Mouse (Mus musculus) spleen, adult 2 months (tissue): ENCODE results near the gene Omg. TPM values are rescaled to one million over a fixed set of nuclear protein-coding genes. Genes with fewer than 3 reads are reported as not detected.

Experiments used
- DNase-seq, 2 experiments: peaks; one replicate each; pipeline versions ENCODE4 v3.0.0 to v3.0.0-alpha.2; 2012 to 2021; ENCODE audit warnings: low spot score in 2 of 2, low read depth in 1 of 2
- H3K27ac ChIP-seq: fragments of 200-500 bp; 2 replicates; pipeline ENCODE4 v1.5.1; 2012; ENCODE audit warnings: low read length, inconsistent platforms; ENCODE audit not compliant: insufficient read depth
- H3K27me3 ChIP-seq: fragments of 200-500 bp; 2 replicates; pipeline ENCODE4 v1.6.1; 2012; ENCODE audit warnings: mild to moderate bottlenecking, moderate library complexity, low read length, inconsistent platforms; ENCODE audit not compliant: control insufficient read depth, insufficient read depth
- H3K36me3 ChIP-seq: fragments of 200-500 bp; 2 replicates; pipeline ENCODE4 v1.6.1; 2012; ENCODE audit warnings: mild to moderate bottlenecking, low read length, inconsistent platforms; ENCODE audit not compliant: control insufficient read depth, insufficient read depth
- H3K4me1 ChIP-seq: fragments of 200-500 bp; 2 replicates; pipeline ENCODE4 v1.6.1; 2011; ENCODE audit warnings: inconsistent platforms; ENCODE audit not compliant: control insufficient read depth, insufficient read depth, insufficient read length
- H3K4me3 ChIP-seq: fragments of 200-500 bp; 2 replicates; pipeline ENCODE4 v1.5.1; 2011; ENCODE audit warnings: mild to moderate bottlenecking, inconsistent platforms; ENCODE audit not compliant: insufficient read depth, insufficient read length; ENCODE audit errors: extremely low read depth
- CTCF ChIP-seq: fragments of 200-500 bp; IDR thresholded peaks from 2 replicates; pipeline ENCODE4 v1.5.1; 2011; ENCODE audit warnings: mild to moderate bottlenecking, inconsistent platforms; ENCODE audit not compliant: insufficient read depth, insufficient read length, insufficient replicate concordance; ENCODE audit errors: extremely low read depth
- POLR2A ChIP-seq: fragments of 200-500 bp; IDR thresholded peaks from 2 replicates; pipeline ENCODE4 v1.6.1; 2011; ENCODE audit warnings: low read depth, low read length, inconsistent platforms
- WGBS: fragments of 180-500 bp; shearing (Covaris S2); methylation state at CpG from one replicate; pipeline ENCODE4 v1.1.7; 2018; 5-methylcytosine and 5-hydroxymethylcytosine counted together
- polyA plus RNA-seq: library from polyadenylated mRNA; depleted of rRNA; stranded (reverse); fragments of >200 nt; gene quantifications from 2 replicates; pipeline ENCODE4 v1.2.3, GENCODE M21; 2012; rRNA removed

Gene Omg
- not detected in 2 replicates for polyA plus RNA-seq

- H3K4me3 ChIP-seq = no peak within 1 kb of the TSS
- no peaks in the 10 kb centered on the region for H3K36me3 ChIP-seq
- WGBS = 78% methylated on average over 8 of the region's 8 CpGs
- H3K27me3 ChIP-seq = no peaks in the 10 kb centered on the region
- DNase-seq = no peak
- H3K4me1 ChIP-seq = no peaks in the 10 kb centered on the region
- TF ChIP-seq POLR2A = no peak
- no peak for TF ChIP-seq CTCF
- no peak within 1 kb of the TSS for H3K27ac ChIP-seq
Observed at GRCm38 (mm10) chr11:79503845-79504244, at the start of gene Omg. TSS of gene Omg (minus strand) at chr11:79504084.

GRCm38 (mm10) chr11:79552622-79553021 lies 48.7 kb upstream of the Omg start:
- 62% methylated on average over 1 of the region's 1 CpGs for WGBS
- H3K4me3 ChIP-seq = no peak overlapping the region
- H3K36me3 ChIP-seq = peaks cover 29% of the 10 kb centered on the region
- TF ChIP-seq CTCF (no peak), POLR2A (no peak)
- H3K27ac ChIP-seq = no peak overlapping the region
- H3K27me3 ChIP-seq = no peaks in the 10 kb centered on the region
- DNase-seq = no peak
- no peaks in the 10 kb centered on the region; the same call in 1 of the 2 replicates for H3K4me1 ChIP-seq

- Histone ChIP-seq H3K27me3 (no peaks in the 10 kb centered on the region), H3K36me3 (peaks cover 5% of the 10 kb centered on the region), H3K4me3 (no peak overlapping the region), H3K27ac (no peak overlapping the region), H3K4me1 (no peaks in the 10 kb centered on the region)
- WGBS = 85% methylated on average over 3 of the region's 3 CpGs
- DNase-seq = no peak
- TF ChIP-seq POLR2A = no peak
- no peak for TF ChIP-seq CTCF
Observed at GRCm38 (mm10) chr11:79536293-79536692, 32.4 kb upstream of the Omg start.

DNA sequence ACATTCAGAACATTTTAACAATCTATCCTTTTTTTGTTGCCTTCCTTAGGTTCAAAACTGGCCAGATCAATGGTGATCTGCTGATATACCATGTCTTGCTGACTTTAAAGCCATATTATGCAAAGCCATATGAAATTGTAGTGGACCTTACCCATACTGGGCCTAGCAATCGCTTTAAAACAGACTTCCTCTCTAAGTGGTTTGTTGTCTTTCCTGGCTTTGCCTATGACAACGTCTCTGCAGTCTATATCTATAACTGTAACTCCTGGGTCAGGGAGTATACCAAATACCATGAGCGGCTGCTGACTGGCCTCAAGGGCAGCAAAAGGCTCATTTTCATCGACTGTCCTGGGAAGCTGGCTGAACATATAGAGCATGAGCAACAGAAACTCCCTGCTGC lies 31.7 kb upstream of the Omg start:
- no peak overlapping the region for H3K4me3 ChIP-seq
- H3K4me1 ChIP-seq = no peaks in the 10 kb centered on the region; the same call in 1 of the 2 replicates

GRCm38 (mm10) chr11:79533950-79534690 lies 30.2 kb upstream of the Omg start:
- Histone ChIP-seq H3K4me3 (no peak overlapping the region), H3K4me1 (no peaks in the 10 kb centered on the region; the same call in 1 of the 2 replicates), H3K27ac (no peak overlapping the region), H3K27me3 (no peaks in the 10 kb centered on the region), H3K36me3 (peaks cover 2% of the 10 kb centered on the region)
- TF ChIP-seq POLR2A (no peak), CTCF (no peak)
- no peak for DNase-seq
- 89% methylated on average over 8 of the region's 8 CpGs for WGBS

More for the DNA sequence above, 31.7 kb upstream of the Omg start:
- TF ChIP-seq POLR2A (no peak), CTCF (no peak)
- no peak overlapping the region for H3K27ac ChIP-seq
- H3K36me3 ChIP-seq = peaks cover 2% of the 10 kb centered on the region
- WGBS = 35% methylated on average over 4 of the region's 4 CpGs
- H3K27me3 ChIP-seq = no peaks in the 10 kb centered on the region
- DNase-seq = no peak

DNA sequence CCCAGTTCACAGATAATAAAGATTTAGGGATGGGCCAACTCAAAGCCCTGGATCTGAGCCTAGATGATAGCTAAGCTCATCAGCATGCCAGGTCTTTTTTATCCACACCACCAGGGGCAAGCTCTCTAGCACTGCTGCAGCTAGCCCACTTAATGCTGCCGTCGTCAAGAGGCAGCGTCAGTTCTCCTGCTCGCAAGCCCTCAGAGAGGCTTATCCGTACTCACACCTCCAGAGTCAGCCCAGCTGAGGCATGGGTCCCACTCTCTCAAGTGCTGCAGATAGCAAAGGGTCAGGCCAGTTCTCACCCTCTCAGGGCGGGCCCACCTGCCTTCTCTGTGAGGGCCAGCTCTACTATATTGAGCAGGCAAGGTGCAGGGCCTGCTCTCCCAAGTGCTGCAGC lies 29.4 kb upstream of the Omg start:
- TF ChIP-seq POLR2A = no peak
- H3K27ac ChIP-seq = no peak overlapping the region
- no peak overlapping the region for H3K4me3 ChIP-seq
- WGBS = 94% methylated on average over 6 of the region's 6 CpGs
- no peaks in the 10 kb centered on the region for H3K27me3 ChIP-seq
- no peaks in the 10 kb centered on the region; the same call in 1 of the 2 replicates for H3K4me1 ChIP-seq
- H3K36me3 ChIP-seq = peaks cover 2% of the 10 kb centered on the region
- no peak for DNase-seq

GRCm38 (mm10) chr11:79531485-79531884 lies 27.6 kb upstream of the Omg start:
- WGBS = 89% methylated on average over 4 of the region's 4 CpGs
- H3K27me3 ChIP-seq = no peaks in the 10 kb centered on the region
- DNase-seq = no peak
- H3K4me3 ChIP-seq = no peak overlapping the region
- no peak for TF ChIP-seq CTCF
- no peak for TF ChIP-seq POLR2A
- H3K4me1 ChIP-seq = peaks cover 7% of the 10 kb centered on the region; the same call in 1 of the 2 replicates
- H3K27ac ChIP-seq = no peak overlapping the region
- peaks cover 2% of the 10 kb centered on the region for H3K36me3 ChIP-seq
